31 mouse cellular contexts compared by ENCODE assay signal in genomic region chr11:106173228-106173627, GRCm38 (mm10). TPM values are rescaled to one million over a fixed set of nuclear protein-coding genes. Genes with fewer than 3 reads are reported as not detected.
DNase-seq lines count a peak whose midpoint lies in the region; ATAC-seq and TF ChIP-seq lines count a peak whose summit lies in the region.
"Had no signal": no experiment of that assay in that cellular context is flagged by ENCODE, and none has a peak within 500 bp of the region (broad histone marks: within the 10 kb centered on the region; RNA-seq: fewer than 3 reads in every experiment).

No protein-coding gene starts in this region.

- no peak for TF ChIP-seq RAD21 in MEL (IDR thresholded peaks at IDR 0.05; ENCODE audit: low read depth, low read length)

- peaks cover 0 to 33% of the 10 kb centered on the region in 2 experiments; a peak in 3 of 4 replicates for H3K36me3 ChIP-seq in MEL (ENCODE audit: control insufficient read depth in 1 of 2, insufficient read depth in 2 of 2, low read length in 2 of 2)

- TF ChIP-seq EP300 in MEL (IDR thresholded peaks at IDR 0.05; ENCODE audit: low read depth in 1 of 2, low read length in 2 of 2) = 0 out of 4 replicates have a peak, but pooled peaks of 1 of the 2 experiments have one; percentile 19

- peak; percentile 55 for ATAC-seq in granulocyte monocyte progenitor cell, adult 5-6 weeks (replicated peaks; ENCODE audit: poor library complexity, severe bottlenecking)
- 0 out of 2 replicates have a peak, but pooled peaks have one; percentile 28 for ATAC-seq in megakaryocyte progenitor cell, adult 5-6 weeks (replicated peaks; ENCODE audit: poor library complexity)
- ATAC-seq: activated CD4-positive, CD25-positive, alpha-beta regulatory T cell, adult 4 months; forebrain, embryonic 13.5 days; forebrain, embryonic 15.5 days; forebrain, postnatal 0 days; Patski had no signal

- peaks cover 17 to 33% of the 10 kb centered on the region in 2 experiments for H3K4me1 ChIP-seq in MEL (ENCODE audit: control insufficient read depth in 1 of 2, insufficient read depth in 2 of 2, low read length in 2 of 2)
- H3K4me1 ChIP-seq: embryonic facial prominence, embryonic 12.5 days; forebrain, embryonic 13.5 days; forebrain, embryonic 15.5 days had no signal

- TF ChIP-seq POLR2A in MEL (IDR thresholded peaks at IDR 0.05; ENCODE audit: control insufficient read depth in 1 of 2, insufficient read depth in 1 of 2, low read depth in 1 of 2, low read length in 2 of 2, poor library complexity in 1 of 2) = no peak

- 0 out of 2 replicates have a peak overlapping the region, but pooled peaks have one; percentile 26 for H3K27ac ChIP-seq in MEL (ENCODE audit: control insufficient read depth, low read depth, low read length)
- H3K27ac ChIP-seq in left cerebral cortex, adult 2 months = no peak overlapping the region
- H3K27ac ChIP-seq: embryonic facial prominence, embryonic 10.5 days; embryonic facial prominence, embryonic 12.5 days; forebrain, embryonic 13.5 days; forebrain, embryonic 15.5 days had no signal

- no peak overlapping the region for H3K4me3 ChIP-seq in MEL (ENCODE audit: control insufficient read depth in 1 of 2, insufficient read depth in 1 of 2, low read depth in 2 of 2, low read length in 2 of 2)
- H3K4me3 ChIP-seq in left cerebral cortex, adult 2 months = no peak overlapping the region
- H3K4me3 ChIP-seq: embryonic facial prominence, embryonic 10.5 days; embryonic facial prominence, embryonic 12.5 days; forebrain, embryonic 13.5 days; forebrain, embryonic 15.5 days had no signal

- intact Hi-C loops in left cerebral cortex, adult 2 months (cut with DNase I) = no loop called here

- DNase-seq in MEL (ENCODE audit: low read depth, low spot score) (peak; percentile 67), MEL-GATA-1-ER (ENCODE audit: extremely low read depth, low read depth) (peak; percentile 39), adipocyte (ENCODE audit: low spot score) (no peak)
- no peak for DNase-seq in frontal cortex, postnatal 10 days (ENCODE audit: low spot score in 2 of 2)
- DNase-seq in left cerebral cortex, adult 2 months (ENCODE audit: extremely low spot score in 1 of 2, low spot score in 2 of 2) = no peak
- DNase-seq in retina, postnatal 1 day = no peak
- DNase-seq: adrenal gland, adult 2 months; adrenal gland, postnatal 10 days; adrenal gland, postnatal 25 days; cerebellum, adult 11 months; cerebellum, adult 18-20 months; cerebellum, adult 8-10 months; cerebellum, adult 9-11 months; cerebellum, postnatal 14 days; cerebellum, postnatal 36 days; forebrain, postnatal 0 days had no signal

- no peaks in the 10 kb centered on the region for H3K79me2 ChIP-seq in MEL (ENCODE audit: control insufficient read depth, insufficient read depth, low read length, poor library complexity)

- no peaks in the 10 kb centered on the region for H3K9me3 ChIP-seq in MEL (replicated peaks; ENCODE audit: insufficient read depth, low read length)
- H3K9me3 ChIP-seq: embryonic facial prominence, embryonic 10.5 days; embryonic facial prominence, embryonic 12.5 days; forebrain, embryonic 13.5 days; forebrain, embryonic 15.5 days had no signal

- H3K27me3 ChIP-seq in MEL (ENCODE audit: control insufficient read depth in 1 of 2, insufficient read depth in 2 of 2, low read length in 2 of 2) = no peaks in the 10 kb centered on the region
- H3K27me3 ChIP-seq: embryonic facial prominence, embryonic 12.5 days; forebrain, embryonic 13.5 days; forebrain, embryonic 15.5 days; Patski had no signal

- no peak for TF ChIP-seq CTCF in MEL (IDR thresholded peaks at IDR 0.05 in 2 of 3, conservative IDR thresholded peaks at IDR 0.05 in 1 of 3; ENCODE audit: control insufficient read depth in 1 of 3, insufficient read depth in 1 of 3, low read depth in 2 of 3, low read length in 3 of 3, poor library complexity in 1 of 3, severe bottlenecking in 1 of 3)
- TF ChIP-seq CTCF in left cerebral cortex, adult 2 months (IDR thresholded peaks at IDR 0.05) = no peak

- H3K9ac ChIP-seq in MEL (ENCODE audit: control insufficient read depth, low read depth, low read length, poor library complexity, severe bottlenecking) = no peak overlapping the region
- H3K9ac ChIP-seq: embryonic facial prominence, embryonic 12.5 days; forebrain, embryonic 13.5 days; forebrain, embryonic 15.5 days; forebrain, postnatal 0 days had no signal

TF ChIP-seq in MEL, 35 proteins besides CTCF, POLR2A, EP300 and RAD21:
- TF ChIP-seq MXI1 (IDR thresholded peaks at IDR 0.05; ENCODE audit: low read depth, low read length) (0 out of 2 replicates have a peak, but pooled peaks have one; percentile 8), MAFK (IDR thresholded peaks at IDR 0.05; ENCODE audit: borderline replicate concordance, low read depth, low read length) (no peak), ETS1 (IDR thresholded peaks at IDR 0.05; ENCODE audit: low read depth, low read length) (no peak), ZMIZ1 (IDR thresholded peaks at IDR 0.05; ENCODE audit: low read depth, low read length) (no peak), NELFE (IDR thresholded peaks at IDR 0.05; ENCODE audit: low read depth, low read length) (no peak), USF1 (IDR thresholded peaks at IDR 0.05; ENCODE audit: low read depth, low read length) (no peak), UBTF (IDR thresholded peaks at IDR 0.05; ENCODE audit: borderline replicate concordance, insufficient read depth, low read depth, low read length) (no peak), RCOR1 (IDR thresholded peaks at IDR 0.05; ENCODE audit: low read depth, low read length) (no peak), MEF2A (IDR thresholded peaks at IDR 0.05; ENCODE audit: extremely low read depth, insufficient replicate concordance, low read depth, low read length, poor library complexity, severe bottlenecking) (no peak), POLR2AphosphoS5 (IDR thresholded peaks at IDR 0.05; ENCODE audit: borderline replicate concordance, low read depth, low read length) (no peak), ZNF384 (IDR thresholded peaks at IDR 0.05; ENCODE audit: low read depth, low read length) (no peak), MYC (IDR thresholded peaks at IDR 0.05; ENCODE audit: low read depth, low read length) (0 out of 2 replicates have a peak, but pooled peaks have one; percentile 13), CHD1 (IDR thresholded peaks at IDR 0.05; ENCODE audit: low read depth, low read length) (no peak), SMC3 (IDR thresholded peaks at IDR 0.05; ENCODE audit: low read depth, low read length) (no peak), ELF1 (IDR thresholded peaks at IDR 0.05; ENCODE audit: low read depth, low read length) (no peak)

RNA-seq across cellular contexts. Expression of gene Limd2, which starts 12.6 kb away (rescaled TPM):
- total RNA-seq in MEL (2012; rRNA removed) = 58.6 and 103 TPM in 2 replicates
- polyA plus RNA-seq in MEL (2012; ENCODE audit: insufficient read depth in 1 of 2, insufficient read length in 2 of 2, low read depth in 1 of 2, low replicate concordance in 2 of 2, missing spikeins in 1 of 2) = 100 to 1,000 TPM in 1 of 2 experiments, not detected in 1; 201 TPM
- total RNA-seq in granulocyte monocyte progenitor cell, adult 5-6 weeks (2014; fragmentation: Nextera tagmentation) = 196 and 197 TPM in 2 replicates
- 38.1 and 43.1 TPM in 2 replicates for total RNA-seq in granulocyte monocyte progenitor cell, adult 5-6 weeks (2017)
- total RNA-seq in megakaryocyte progenitor cell, adult 5-6 weeks (2015) = 169 and 172 TPM in 2 replicates
- 37.4 and 40.8 TPM in 2 replicates for total RNA-seq in megakaryocyte progenitor cell, adult 5-6 weeks (2017)
- 10 to 100 TPM; 78.1 to 96.5 TPM for total RNA-seq in left cerebral cortex, adult 2 months (2021)

RNA-seq across cellular contexts. Expression of gene Gm10840, which starts 12.6 kb away (rescaled TPM):
- total RNA-seq in MEL (2012; rRNA removed) = not detected in 2 replicates
- not detected for polyA plus RNA-seq in MEL (2012; ENCODE audit: insufficient read depth in 1 of 2, insufficient read length in 2 of 2, low read depth in 1 of 2, low replicate concordance in 2 of 2, missing spikeins in 1 of 2)
- total RNA-seq in granulocyte monocyte progenitor cell, adult 5-6 weeks (2014; fragmentation: Nextera tagmentation) = not detected in 2 replicates
- total RNA-seq in granulocyte monocyte progenitor cell, adult 5-6 weeks (2017) = not detected in 2 replicates
- 2.6 and 4.4 TPM in 2 replicates for total RNA-seq in megakaryocyte progenitor cell, adult 5-6 weeks (2015)
- not detected in 2 replicates for total RNA-seq in megakaryocyte progenitor cell, adult 5-6 weeks (2017)
- total RNA-seq in left cerebral cortex, adult 2 months (2021) = not detected
- total RNA-seq: adrenal gland, adult 2 months; adrenal gland, postnatal 10 days; adrenal gland, postnatal 25 days; adrenal gland, postnatal 4 days; ES-E14; forebrain, postnatal 0 days had no signal
- polyA plus RNA-seq: activated CD4-positive, CD25-positive, alpha-beta regulatory T cell, adult 4 months; adrenal gland, adult 2 months; brain, embryonic 14.5 days; C2C12; cortical plate, adult 2 months; embryonic facial prominence, embryonic 12.5 days; embryonic facial prominence, embryonic 14.5 days; forebrain, embryonic 11.5 days; forebrain, embryonic 13.5 days; Patski had no signal

RNA-seq across cellular contexts. Expression of gene Strada, which starts 28.7 kb away (rescaled TPM):
- 25.5 and 27.4 TPM in 2 replicates for total RNA-seq in MEL (2012; rRNA removed)
- polyA plus RNA-seq in MEL (2012; ENCODE audit: insufficient read depth in 1 of 2, insufficient read length in 2 of 2, low read depth in 1 of 2, low replicate concordance in 2 of 2, missing spikeins in 1 of 2) = 10 to 100 TPM in 1 of 2 experiments, not detected in 1; 39.8 TPM
- total RNA-seq in granulocyte monocyte progenitor cell, adult 5-6 weeks (2014; fragmentation: Nextera tagmentation) = 40.5 and 42.3 TPM in 2 replicates
- total RNA-seq in granulocyte monocyte progenitor cell, adult 5-6 weeks (2017) = 22.2 TPM in 2 replicates
- 27.0 and 31.6 TPM in 2 replicates for total RNA-seq in megakaryocyte progenitor cell, adult 5-6 weeks (2015)
- total RNA-seq in megakaryocyte progenitor cell, adult 5-6 weeks (2017) = 20.1 and 21.7 TPM in 2 replicates
- total RNA-seq in left cerebral cortex, adult 2 months (2021) = 10 to 100 TPM; 30.9 to 31.5 TPM

RNA-seq across cellular contexts. Expression of gene Ccdc47, which starts 42.9 kb away (rescaled TPM):
- total RNA-seq in MEL (2012; rRNA removed) = 51.6 and 51.8 TPM in 2 replicates
- polyA plus RNA-seq in MEL (2012; ENCODE audit: insufficient read depth in 1 of 2, insufficient read length in 2 of 2, low read depth in 1 of 2, low replicate concordance in 2 of 2, missing spikeins in 1 of 2) = 100 to 1,000 TPM in 1 of 2 experiments, 10 to 100 TPM in 1; 47.6 to 145 TPM
- 30.2 and 56.2 TPM in 2 replicates for total RNA-seq in granulocyte monocyte progenitor cell, adult 5-6 weeks (2014; fragmentation: Nextera tagmentation)
- 175 and 181 TPM in 2 replicates for total RNA-seq in granulocyte monocyte progenitor cell, adult 5-6 weeks (2017)
- total RNA-seq in megakaryocyte progenitor cell, adult 5-6 weeks (2015) = 41.7 and 51.3 TPM in 2 replicates
- 138 and 195 TPM in 2 replicates for total RNA-seq in megakaryocyte progenitor cell, adult 5-6 weeks (2017)
- 10 to 100 TPM; 83.2 to 84.8 TPM for total RNA-seq in left cerebral cortex, adult 2 months (2021)

RNA-seq across cellular contexts. Expression of gene Ddx42, which starts 43.5 kb away (rescaled TPM):
- 56.1 and 62.6 TPM in 2 replicates for total RNA-seq in MEL (2012; rRNA removed)
- polyA plus RNA-seq in MEL (2012; ENCODE audit: insufficient read depth in 1 of 2, insufficient read length in 2 of 2, low read depth in 1 of 2, low replicate concordance in 2 of 2, missing spikeins in 1 of 2) = 10 to 100 TPM in 1 of 2 experiments, not detected in 1; 57.7 TPM
- total RNA-seq in granulocyte monocyte progenitor cell, adult 5-6 weeks (2014; fragmentation: Nextera tagmentation) = 51.1 and 55.5 TPM in 2 replicates
- total RNA-seq in granulocyte monocyte progenitor cell, adult 5-6 weeks (2017) = 86.8 and 87.9 TPM in 2 replicates
- 39.8 and 47.9 TPM in 2 replicates for total RNA-seq in megakaryocyte progenitor cell, adult 5-6 weeks (2015)
- 68.8 and 101 TPM in 2 replicates for total RNA-seq in megakaryocyte progenitor cell, adult 5-6 weeks (2017)
- 10 to 100 TPM; 63.4 to 68.7 TPM for total RNA-seq in left cerebral cortex, adult 2 months (2021)

Comparison
In these comparisons a context has a peak if more than half of its experiments do, and no peak if none do; other contexts are left out.
1. DNase-seq: peak in MEL (single experiment) and MEL-GATA-1-ER (single experiment); none in frontal cortex, postnatal 10 days (0 of 2), adipocyte (single experiment), left cerebral cortex, adult 2 months (0 of 2) and retina, postnatal 1 day (single experiment).